Mouse (Mus musculus) telencephalon, adult 2 months (tissue): ENCODE measurements around the gene Myh2.

Source experiments
- DNase-seq: peaks from one replicate; pipeline ENCODE4 v3.0.0-alpha.2; 2011; ENCODE audit warnings: low read depth, low spot score

The Myh2 gene

DNA sequence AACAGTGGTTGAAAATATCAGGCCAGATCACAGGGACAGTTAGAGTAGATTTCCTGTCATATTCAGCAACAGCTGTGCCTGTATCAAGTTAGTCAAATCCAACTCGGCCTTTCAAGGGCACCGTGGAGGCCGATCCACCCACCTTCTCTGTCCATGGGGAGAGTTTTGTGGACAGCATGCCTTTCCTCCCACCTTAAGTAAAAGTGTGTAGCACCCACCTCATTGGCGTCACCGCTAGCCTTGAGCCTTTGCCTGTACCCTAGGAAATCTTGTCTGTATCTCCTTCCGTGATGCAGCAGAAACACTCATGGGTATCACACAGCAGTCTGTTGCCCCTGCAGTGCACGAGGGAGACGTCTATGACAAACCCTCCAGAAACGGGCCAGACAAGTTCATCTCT is 66.0 kb downstream of the Myh2 start:
- no peak for DNase-seq

DNA sequence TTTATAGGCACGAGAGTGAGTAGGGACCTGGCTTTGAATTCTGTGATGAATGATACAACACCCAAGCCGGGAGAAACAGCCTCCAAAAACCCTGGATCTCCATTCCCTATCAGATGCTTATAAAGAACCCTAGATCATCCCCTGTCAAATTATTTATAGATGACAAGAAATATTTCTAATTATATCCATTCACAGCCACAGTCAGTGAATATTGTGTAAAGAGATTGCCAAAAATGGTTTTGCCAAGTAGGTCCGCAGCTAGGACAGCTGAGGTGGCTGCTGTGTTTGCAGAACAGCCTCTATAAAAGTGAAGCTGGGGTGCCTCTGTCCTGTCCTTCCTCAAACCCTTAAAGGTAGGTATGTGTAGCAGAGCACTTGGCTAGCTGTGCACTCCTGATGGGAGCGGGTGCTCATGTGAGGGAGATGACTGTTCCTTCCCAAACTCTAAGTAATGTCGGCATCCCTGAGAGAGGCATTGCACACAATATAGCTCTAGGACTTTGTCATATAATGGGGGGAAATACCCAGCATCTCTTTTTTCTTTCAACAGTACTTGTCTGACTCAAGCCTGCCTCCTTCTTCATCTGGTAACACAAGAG is 66.8 kb downstream of the Myh2 start, which contains the start of gene Myh4:
Gene Myh4 (plus strand): TSS at position 549 of the 599 bp plus-strand sequence.
- DNase-seq = no peak

DNA sequence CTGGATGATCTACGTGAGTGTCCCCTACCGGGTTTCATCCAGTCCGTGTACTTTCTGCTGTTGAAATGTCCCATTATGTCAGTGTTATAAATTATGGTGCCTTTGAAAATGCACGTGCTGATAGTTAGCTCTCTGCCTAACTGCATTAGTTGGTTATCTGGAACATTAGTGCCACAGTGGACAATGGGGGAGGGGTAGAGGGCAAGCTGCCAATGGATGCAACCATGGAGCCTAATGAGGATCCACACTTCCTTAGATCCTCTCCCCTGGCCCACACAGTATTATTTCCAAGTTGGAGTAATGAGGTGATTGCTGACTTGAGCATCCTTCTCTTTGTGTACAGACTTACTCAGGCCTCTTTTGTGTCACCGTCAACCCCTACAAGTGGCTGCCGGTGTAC is 70.2 kb downstream of the Myh2 start:
- DNase-seq = no peak
